Mouse (Mus musculus): ENCODE measurements around the gene Cops3. TPM values are rescaled to one million over a fixed set of nuclear protein-coding genes. Genes with fewer than 3 reads are reported as not detected.

Gene Cops3
- polyA plus RNA-seq, 1 experiment from 2014 or later: 173 TPM

GRCm38 (mm10) chr11:59775435-59776148 lies 64.0 kb downstream of the Cops3 start:
- no peak for ATAC-seq (replicated peaks; ENCODE audit: extremely low read depth, insufficient read depth, low FRiP score)
- H3K9ac ChIP-seq (ENCODE audit: low read length): no peak overlapping the region
- no peak overlapping the region for H3K4me3 ChIP-seq (ENCODE audit: low read length)
- H3K27ac ChIP-seq (ENCODE audit: low read length): no peak overlapping the region
- H3K36me3 ChIP-seq (ENCODE audit: control insufficient read depth, insufficient read depth): peaks cover 50% of the 10 kb centered on the region
- no peaks in the 10 kb centered on the region for H3K27me3 ChIP-seq (ENCODE audit: control insufficient read depth, insufficient read depth, low read length)
- H3K4me1 ChIP-seq (ENCODE audit: control insufficient read depth, insufficient read depth, low read length): peaks cover 7% of the 10 kb centered on the region
- H3K9me3 ChIP-seq (replicated peaks; ENCODE audit: control insufficient read depth, low read length): no peaks in the 10 kb centered on the region
- no peak overlapping the region for H3K4me2 ChIP-seq (ENCODE audit: low read depth, low read length)
- WGBS: 88% methylated on average over 13 of the region's 13 CpGs

- Histone ChIP-seq H3K4me2 (ENCODE audit: low read depth, low read length) (no peak overlapping the region), H3K27ac (ENCODE audit: low read length) (no peak overlapping the region), H3K36me3 (ENCODE audit: control insufficient read depth, insufficient read depth) (peaks cover 58% of the 10 kb centered on the region), H3K9me3 (replicated peaks; ENCODE audit: control insufficient read depth, low read length) (no peaks in the 10 kb centered on the region), H3K4me1 (ENCODE audit: control insufficient read depth, insufficient read depth, low read length) (peaks cover 7% of the 10 kb centered on the region), H3K9ac (ENCODE audit: low read length) (no peak overlapping the region), H3K4me3 (ENCODE audit: low read length) (no peak overlapping the region), H3K27me3 (ENCODE audit: control insufficient read depth, insufficient read depth, low read length) (no peaks in the 10 kb centered on the region)
- no peak for ATAC-seq (replicated peaks; ENCODE audit: extremely low read depth, insufficient read depth, low FRiP score)
- WGBS: 65% methylated on average over 4 of the region's 4 CpGs
Measured at GRCm38 (mm10) chr11:59774522-59774921, 65.1 kb downstream of the Cops3 start.

DNA sequence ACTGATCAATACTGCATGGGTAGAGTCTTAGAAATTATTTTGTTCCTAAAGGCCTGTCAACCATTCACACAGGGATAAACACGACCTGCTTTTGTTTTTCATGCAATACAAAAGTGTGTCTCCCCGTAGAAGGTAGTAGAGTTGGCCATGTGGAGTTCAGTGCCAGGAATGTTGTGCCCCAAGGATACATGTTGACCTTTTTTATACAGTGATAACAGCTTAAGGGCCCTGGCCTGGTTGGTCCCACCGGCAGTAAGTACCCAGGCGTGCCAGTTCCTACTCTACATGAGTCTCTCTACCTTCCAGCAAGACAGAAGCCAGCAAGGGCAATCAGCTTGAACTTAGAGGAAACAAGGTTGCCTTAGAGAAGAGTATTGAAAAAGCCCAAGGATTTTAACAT lies 66.7 kb downstream of the Cops3 start:
- H3K36me3 ChIP-seq (ENCODE audit: control insufficient read depth, insufficient read depth): peaks cover 67% of the 10 kb centered on the region
- H3K9ac ChIP-seq (ENCODE audit: low read length): no peak overlapping the region
- no peaks in the 10 kb centered on the region for H3K9me3 ChIP-seq (replicated peaks; ENCODE audit: control insufficient read depth, low read length)
- H3K4me1 ChIP-seq (ENCODE audit: control insufficient read depth, insufficient read depth, low read length): peaks cover 12% of the 10 kb centered on the region
- H3K27ac ChIP-seq (ENCODE audit: low read length): no peak overlapping the region
- WGBS: 51% methylated on average over 4 of the region's 4 CpGs
- no peak overlapping the region for H3K4me3 ChIP-seq (ENCODE audit: low read length)
- ATAC-seq (replicated peaks; ENCODE audit: extremely low read depth, insufficient read depth, low FRiP score): peak; percentile 52; the same call in 1 of the 2 replicates
- H3K4me2 ChIP-seq (ENCODE audit: low read depth, low read length): no peak overlapping the region
- no peaks in the 10 kb centered on the region for H3K27me3 ChIP-seq (ENCODE audit: control insufficient read depth, insufficient read depth, low read length)

DNA sequence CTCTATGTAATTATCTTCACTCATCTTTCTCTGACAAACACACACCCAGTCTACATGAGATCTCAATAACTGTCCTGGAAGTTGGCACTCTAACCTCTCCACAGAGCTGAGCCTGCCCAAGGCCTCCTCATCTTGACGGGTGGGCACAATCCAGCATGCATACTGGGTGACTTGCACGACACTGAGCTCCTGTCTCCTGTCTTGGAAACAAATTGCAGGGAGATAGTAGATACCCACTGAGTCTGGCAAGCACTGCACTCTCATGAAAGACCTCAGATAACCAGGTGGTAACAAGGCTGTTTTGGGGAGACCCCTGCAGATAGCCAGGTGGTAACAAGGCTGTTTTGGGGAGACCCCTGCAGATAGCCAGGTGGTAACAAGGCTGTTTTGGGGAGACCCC lies 67.3 kb downstream of the Cops3 start:
- Histone ChIP-seq H3K4me2 (ENCODE audit: low read depth, low read length) (no peak overlapping the region), H3K27me3 (ENCODE audit: control insufficient read depth, insufficient read depth, low read length) (no peaks in the 10 kb centered on the region), H3K36me3 (ENCODE audit: control insufficient read depth, insufficient read depth) (peaks cover 66% of the 10 kb centered on the region), H3K4me3 (ENCODE audit: low read length) (no peak overlapping the region), H3K27ac (ENCODE audit: low read length) (no peak overlapping the region), H3K9me3 (replicated peaks; ENCODE audit: control insufficient read depth, low read length) (no peaks in the 10 kb centered on the region), H3K4me1 (ENCODE audit: control insufficient read depth, insufficient read depth, low read length) (peaks cover 12% of the 10 kb centered on the region), H3K9ac (ENCODE audit: low read length) (no peak overlapping the region)
- WGBS: 64% methylated on average over 2 of the region's 2 CpGs
- ATAC-seq (replicated peaks; ENCODE audit: extremely low read depth, insufficient read depth, low FRiP score): no peak

- H3K36me3 ChIP-seq (ENCODE audit: control insufficient read depth, insufficient read depth): peaks cover 64% of the 10 kb centered on the region
- no peak for ATAC-seq (replicated peaks; ENCODE audit: extremely low read depth, insufficient read depth, low FRiP score)
- H3K4me3 ChIP-seq (ENCODE audit: low read length): no peak overlapping the region
- H3K4me2 ChIP-seq (ENCODE audit: low read depth, low read length): no peak overlapping the region
- H3K4me1 ChIP-seq (ENCODE audit: control insufficient read depth, insufficient read depth, low read length): peaks cover 12% of the 10 kb centered on the region
- H3K27ac ChIP-seq (ENCODE audit: low read length): no peak overlapping the region
- no peak overlapping the region for H3K9ac ChIP-seq (ENCODE audit: low read length)
- H3K27me3 ChIP-seq (ENCODE audit: control insufficient read depth, insufficient read depth, low read length): no peaks in the 10 kb centered on the region
- H3K9me3 ChIP-seq (replicated peaks; ENCODE audit: control insufficient read depth, low read length): no peaks in the 10 kb centered on the region
- WGBS: 73% methylated on average over 7 of the region's 7 CpGs
Measured at GRCm38 (mm10) chr11:59770753-59771152, 68.9 kb downstream of the Cops3 start.

DNA sequence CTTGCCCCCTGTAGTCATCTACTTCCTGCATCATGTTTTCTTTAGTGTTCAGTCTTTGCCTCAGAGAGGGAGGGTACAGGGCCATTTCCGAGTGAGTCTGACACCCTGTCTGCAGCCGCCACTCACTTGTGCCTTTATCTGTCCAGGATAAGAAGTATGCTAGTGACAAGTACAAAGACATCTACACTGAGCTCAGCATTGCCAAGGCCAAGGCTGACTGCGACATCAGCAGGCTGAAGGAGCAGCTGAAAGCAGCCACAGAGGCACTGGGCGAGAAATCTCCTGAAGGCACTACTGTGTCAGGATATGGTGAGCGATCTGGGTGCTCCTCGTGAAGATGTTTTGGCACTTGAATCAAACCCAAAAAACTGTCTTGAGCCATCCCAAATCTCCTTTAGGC lies 69.9 kb downstream of the Cops3 start:
- Histone ChIP-seq H3K27me3 (ENCODE audit: control insufficient read depth, insufficient read depth, low read length) (no peaks in the 10 kb centered on the region), H3K9me3 (replicated peaks; ENCODE audit: control insufficient read depth, low read length) (no peaks in the 10 kb centered on the region), H3K27ac (ENCODE audit: low read length) (peak overlapping the region; percentile 44; the same call in 1 of the 2 replicates), H3K9ac (ENCODE audit: low read length) (no peak overlapping the region), H3K36me3 (ENCODE audit: control insufficient read depth, insufficient read depth) (peaks cover 68% of the 10 kb centered on the region), H3K4me2 (ENCODE audit: low read depth, low read length) (no peak overlapping the region), H3K4me3 (ENCODE audit: low read length) (no peak overlapping the region), H3K4me1 (ENCODE audit: control insufficient read depth, insufficient read depth, low read length) (peaks cover 12% of the 10 kb centered on the region)
- ATAC-seq (replicated peaks; ENCODE audit: extremely low read depth, insufficient read depth, low FRiP score): 0 out of 2 replicates have a peak, but pooled peaks have one; percentile 32
- WGBS: 31% methylated on average over 6 of the region's 6 CpGs

DNA sequence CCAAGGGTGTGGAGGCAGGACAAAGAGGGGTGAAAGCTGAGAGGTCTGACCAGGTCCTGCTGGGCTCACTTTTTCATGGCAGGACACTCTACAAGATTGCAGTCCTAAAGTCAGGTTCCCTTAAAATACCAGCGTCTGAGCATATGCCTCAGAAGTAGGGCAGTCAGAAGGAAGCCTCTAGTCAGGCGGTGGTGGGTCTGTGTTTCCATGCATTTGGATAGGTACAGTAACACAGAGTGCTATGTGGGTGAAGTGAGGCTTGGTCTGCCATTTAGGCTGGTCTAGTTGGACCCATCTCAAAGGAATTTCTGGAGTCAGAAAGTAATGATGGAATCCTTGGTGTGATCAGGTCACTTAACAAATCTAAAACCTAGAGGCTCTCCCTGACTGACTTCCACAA lies 70.3 kb downstream of the Cops3 start:
- Histone ChIP-seq H3K27ac (ENCODE audit: low read length) (peak overlapping the region; percentile 44; the same call in 1 of the 2 replicates), H3K9ac (ENCODE audit: low read length) (no peak overlapping the region), H3K4me2 (ENCODE audit: low read depth, low read length) (no peak overlapping the region), H3K9me3 (replicated peaks; ENCODE audit: control insufficient read depth, low read length) (no peaks in the 10 kb centered on the region), H3K36me3 (ENCODE audit: control insufficient read depth, insufficient read depth) (peaks cover 68% of the 10 kb centered on the region), H3K4me1 (ENCODE audit: control insufficient read depth, insufficient read depth, low read length) (peaks cover 12% of the 10 kb centered on the region), H3K27me3 (ENCODE audit: control insufficient read depth, insufficient read depth, low read length) (no peaks in the 10 kb centered on the region), H3K4me3 (ENCODE audit: low read length) (no peak overlapping the region)
- WGBS: 81% methylated on average over 2 of the region's 2 CpGs
- ATAC-seq (replicated peaks; ENCODE audit: extremely low read depth, insufficient read depth, low FRiP score): no peak

Other genes starting within 250 kb of the Cops3 start
- not detected in 2 replicates for gene Olfr223, start 246.5 kb downstream of the Cops3 start, polyA plus RNA-seq (2015; fragmentation: Nextera tagmentation; extraction: Ambion mirVana)
- gene Mprip, start 178.5 kb downstream of the Cops3 start, polyA plus RNA-seq (2015; fragmentation: Nextera tagmentation; extraction: Ambion mirVana): 26.6 and 34.2 TPM in 2 replicates
- 4.8 and 5.8 TPM in 2 replicates for gene Pld6, start 52.2 kb downstream of the Cops3 start, polyA plus RNA-seq (2015; fragmentation: Nextera tagmentation; extraction: Ambion mirVana)
- 44.4 and 45.5 TPM in 2 replicates for gene Flcn, start 29.8 kb downstream of the Cops3 start, polyA plus RNA-seq (2015; fragmentation: Nextera tagmentation; extraction: Ambion mirVana)
- gene Nt5m, start 391 bp downstream of the Cops3 start, polyA plus RNA-seq (2015; fragmentation: Nextera tagmentation; extraction: Ambion mirVana): 42.4 and 42.7 TPM in 2 replicates
- gene Med9, start 108.4 kb upstream of the Cops3 start, polyA plus RNA-seq (2015; fragmentation: Nextera tagmentation; extraction: Ambion mirVana): 44.0 and 45.6 TPM in 2 replicates
- gene Rasd1, start 125.1 kb upstream of the Cops3 start, polyA plus RNA-seq (2015; fragmentation: Nextera tagmentation; extraction: Ambion mirVana): 7.7 and 9.0 TPM in 2 replicates
- gene Pemt, start 206.7 kb upstream of the Cops3 start, polyA plus RNA-seq (2015; fragmentation: Nextera tagmentation; extraction: Ambion mirVana): 8.2 and 8.6 TPM in 2 replicates